Mouse (Mus musculus) lung, postnatal 0 days (tissue): ENCODE data around the gene Socs7. TPM values are rescaled to one million over a fixed set of nuclear protein-coding genes. Genes with fewer than 3 reads are reported as not detected.

ENCODE experiments used
- ATAC-seq: fragments of 200-750 bp; cut with Nextera tagmentation; 2 replicates; pipeline ENCODE4 v1.8.0; 2017; ENCODE audit warnings: moderate library complexity
- DNase-seq: peaks from one replicate; pipeline ENCODE4 v3.0.0-alpha.2; 2016; ENCODE audit warnings: low spot score
- H3K27ac ChIP-seq: fragments of 300-500 bp; sonication (generic); 2 replicates; pipeline ENCODE4 v1.5.1; 2014; ENCODE audit warnings: antibody characterized with exemption, mild to moderate bottlenecking, low read length, mixed read lengths
- H3K27me3 ChIP-seq: fragments of 300-500 bp; sonication (generic); replicated peaks from 2 replicates; pipeline ENCODE4 v1.6.1; 2014; ENCODE audit warnings: low read length, mixed read lengths; ENCODE audit not compliant: insufficient read depth
- H3K36me3 ChIP-seq: fragments of 300-500 bp; sonication (generic); 2 replicates; pipeline ENCODE4 v1.6.1; 2014; ENCODE audit warnings: low read length, mixed read lengths; ENCODE audit not compliant: insufficient read depth
- H3K4me1 ChIP-seq: fragments of 300-500 bp; sonication (generic); 2 replicates; pipeline ENCODE4 v1.6.1; 2014; ENCODE audit warnings: antibody characterized with exemption, low read depth, low read length, mixed read lengths; ENCODE audit not compliant: insufficient read depth
- H3K4me2 ChIP-seq: fragments of 300-500 bp; sonication (generic); replicated peaks from 2 replicates; pipeline ENCODE4 v1.6.1; 2014; ENCODE audit warnings: low read depth, mild to moderate bottlenecking, low read length, moderate library complexity, mixed read lengths
- H3K4me3 ChIP-seq: fragments of 300-500 bp; sonication (generic); 2 replicates; pipeline ENCODE4 v1.5.1; 2014; ENCODE audit warnings: low read depth, low read length
- H3K9ac ChIP-seq: fragments of 300-500 bp; sonication (generic); replicated peaks from 2 replicates; pipeline ENCODE4 v1.6.1; 2014; ENCODE audit warnings: low read depth, mild to moderate bottlenecking
- H3K9me3 ChIP-seq: fragments of 300-500 bp; sonication (generic); 2 replicates; pipeline ENCODE4 v1.6.1; 2016; ENCODE audit warnings: low read length, mixed read lengths
- CTCF ChIP-seq: IDR thresholded peaks from 2 replicates; pipeline ENCODE4 v1.5.1; 2016; ENCODE audit warnings: antibody characterized with exemption, mild to moderate bottlenecking
- EP300 ChIP-seq: IDR thresholded peaks from 2 replicates; pipeline ENCODE4 v1.6.1; 2016; ENCODE audit warnings: antibody characterized with exemption, mild to moderate bottlenecking, control low read depth
- WGBS: fragments of 180-500 bp; shearing (Covaris S2); extraction: QIAGEN DNeasy Blood & Tissue Kit; methylation state at CpG from one replicate; pipeline ENCODE4 v1.1.7; 2014; 5-methylcytosine and 5-hydroxymethylcytosine counted together
- polyA plus RNA-seq: library from polyadenylated mRNA; unstranded; fragments of >200 nt; fragmentation: Nextera tagmentation; extraction: Ambion mirVana; gene quantifications from 2 replicates; pipeline ENCODE4 v1.2.1, GENCODE M21; 2015

Socs7 gene
- polyA plus RNA-seq, 1 experiment from 2014 or later, result 2.4 TPM

GRCm38 (mm10) chr11:97401082-97401481, 38.7 kb downstream of the Socs7 start:
- H3K27ac ChIP-seq, result no peak overlapping the region
- no peaks in the 10 kb centered on the region for H3K27me3 ChIP-seq
- no peak overlapping the region for H3K4me2 ChIP-seq
- H3K4me1 ChIP-seq, result peaks cover 12% of the 10 kb centered on the region; the same call in 1 of the 2 replicates
- DNase-seq (peak; percentile 29), ATAC-seq (no peak)
- no peak overlapping the region for H3K9ac ChIP-seq
- 20% methylated on average over 6 of the region's 6 CpGs for WGBS
- H3K9me3 ChIP-seq, result no peaks in the 10 kb centered on the region
- TF ChIP-seq EP300 (no peak), CTCF (no peak)
- 0 out of 2 replicates have a peak, but pooled peaks cover 3% of the 10 kb centered on the region for H3K36me3 ChIP-seq
- H3K4me3 ChIP-seq, result no peak overlapping the region

DNA sequence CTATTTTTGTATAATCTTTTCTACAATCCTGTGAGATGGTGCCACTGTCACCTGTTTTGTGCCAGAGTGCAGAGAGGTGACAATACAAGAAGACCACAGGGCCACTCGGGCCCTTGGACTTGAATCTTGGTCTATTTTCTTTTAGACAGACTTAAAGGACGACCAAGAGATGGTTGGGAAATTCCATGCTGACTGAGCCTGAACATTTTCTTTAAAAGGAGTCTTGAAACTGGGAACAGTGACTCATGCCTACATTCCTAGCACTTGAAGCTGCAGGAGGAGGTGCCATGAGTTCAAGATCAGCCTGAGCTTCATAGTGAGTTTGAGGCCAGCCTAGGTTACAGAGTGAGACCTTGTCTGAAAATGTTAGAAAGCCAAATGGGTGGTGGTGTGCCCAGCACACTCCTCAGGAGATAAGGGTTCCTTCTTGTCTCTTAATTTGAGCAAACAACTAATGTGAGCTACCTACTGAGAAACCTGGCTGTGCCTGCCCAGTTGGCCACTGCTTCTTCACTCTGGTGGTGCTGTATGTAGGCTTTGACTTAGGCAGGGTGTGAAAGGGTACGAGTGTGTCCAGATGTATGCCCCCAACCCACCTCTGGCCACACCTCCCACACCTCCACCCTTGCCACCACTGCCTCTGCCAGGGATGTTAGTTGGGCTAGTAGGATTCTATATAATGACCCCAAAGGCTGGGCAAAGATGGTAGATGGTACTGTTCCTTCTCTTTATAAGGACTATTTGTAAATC, 39.5 kb downstream of the Socs7 start:
- ATAC-seq (no peak), DNase-seq (peak; percentile 59)
- Histone ChIP-seq H3K4me3 (no peak overlapping the region), H3K27me3 (no peaks in the 10 kb centered on the region), H3K27ac (no peak overlapping the region), H3K36me3 (no peaks in the 10 kb centered on the region), H3K9ac (no peak overlapping the region), H3K4me1 (peaks cover 12% of the 10 kb centered on the region; the same call in 1 of the 2 replicates), H3K9me3 (no peaks in the 10 kb centered on the region), H3K4me2 (no peak overlapping the region)
- no peak for TF ChIP-seq EP300
- no peak for TF ChIP-seq CTCF
- WGBS, result 60% methylated on average over 3 of the region's 3 CpGs

- Histone ChIP-seq H3K4me3 (no peak overlapping the region), H3K9me3 (no peaks in the 10 kb centered on the region), H3K27ac (no peak overlapping the region), H3K4me1 (peaks cover 12% of the 10 kb centered on the region; the same call in 1 of the 2 replicates), H3K36me3 (no peaks in the 10 kb centered on the region), H3K27me3 (no peaks in the 10 kb centered on the region), H3K4me2 (no peak overlapping the region), H3K9ac (no peak overlapping the region)
- no peak for ATAC-seq
- no peak for DNase-seq
- TF ChIP-seq EP300 (no peak), CTCF (no peak)
- WGBS, result 33% methylated on average over 2 of the region's 2 CpGs
These were observed 40.4 kb downstream of the Socs7 start for GRCm38 (mm10) chr11:97402746-97403145.

GRCm38 (mm10) chr11:97403614-97404183, 41.3 kb downstream of the Socs7 start:
- 41% methylated on average over 8 of the region's 8 CpGs for WGBS
- TF ChIP-seq CTCF (no peak), EP300 (no peak)
- Histone ChIP-seq H3K36me3 (no peaks in the 10 kb centered on the region), H3K4me3 (no peak overlapping the region), H3K4me1 (peaks cover 12% of the 10 kb centered on the region; the same call in 1 of the 2 replicates), H3K27me3 (no peaks in the 10 kb centered on the region), H3K9me3 (no peaks in the 10 kb centered on the region), H3K27ac (no peak overlapping the region), H3K9ac (no peak overlapping the region), H3K4me2 (peak overlapping the region; percentile 94)
- DNase-seq (no peak), ATAC-seq (no peak)

DNA sequence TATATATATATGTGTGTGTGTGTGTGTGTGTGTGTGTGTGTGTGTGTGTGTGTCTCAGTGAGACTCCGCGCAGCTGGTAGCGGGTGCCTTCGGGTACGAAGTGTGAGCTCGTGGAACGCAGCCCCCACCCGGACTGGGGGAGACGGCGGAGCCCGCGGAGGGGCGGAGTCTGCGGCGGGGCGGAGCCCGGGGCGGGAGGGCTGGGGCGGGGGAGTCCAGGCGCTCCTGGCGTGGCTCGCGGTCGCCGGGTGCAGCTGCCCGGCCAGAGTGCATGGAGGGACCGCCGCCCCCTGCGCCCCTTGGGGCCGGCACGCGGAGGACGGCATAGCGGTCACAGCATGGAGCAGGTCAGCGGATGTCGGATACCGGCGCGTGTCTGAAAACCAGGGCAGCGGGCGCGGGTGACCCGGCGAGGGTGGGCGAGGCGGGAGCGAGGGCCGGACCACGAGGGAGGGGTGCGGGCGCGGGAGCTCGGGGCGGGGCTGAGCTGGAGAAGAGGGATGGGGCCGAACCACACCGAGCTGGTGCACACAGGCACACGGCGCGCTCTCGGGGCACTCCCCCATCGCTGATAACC, 41.9 kb downstream of the Socs7 start:
- Histone ChIP-seq H3K4me3 (peak overlapping the region; percentile 40), H3K27ac (no peak overlapping the region), H3K9ac (0 out of 2 replicates have a peak overlapping the region, but pooled peaks have one; percentile 3), H3K4me1 (peaks cover 12% of the 10 kb centered on the region; the same call in 1 of the 2 replicates), H3K4me2 (peak overlapping the region; percentile 94), H3K36me3 (no peaks in the 10 kb centered on the region), H3K27me3 (no peaks in the 10 kb centered on the region), H3K9me3 (no peaks in the 10 kb centered on the region)
- ATAC-seq (peak; percentile 46), DNase-seq (peak; percentile 64)
- WGBS, result 4% methylated on average over 26 of the region's 61 CpGs
- TF ChIP-seq EP300 (no peak), CTCF (0 out of 2 replicates have a peak, but pooled peaks have one; percentile 1)

- DNase-seq (peak; percentile 50), ATAC-seq (peak; percentile 15; the same call in 1 of the 2 replicates)
- Histone ChIP-seq H3K27me3 (no peaks in the 10 kb centered on the region), H3K4me3 (peak overlapping the region; percentile 40), H3K4me1 (peaks cover 12% of the 10 kb centered on the region; the same call in 1 of the 2 replicates), H3K9me3 (no peaks in the 10 kb centered on the region), H3K9ac (0 out of 2 replicates have a peak overlapping the region, but pooled peaks have one; percentile 3), H3K27ac (no peak overlapping the region), H3K36me3 (no peaks in the 10 kb centered on the region), H3K4me2 (peak overlapping the region; percentile 94)
- 2% methylated on average over 11 of the region's 11 CpGs for WGBS
- TF ChIP-seq EP300, result no peak
- TF ChIP-seq CTCF, result no peak
These were observed 42.4 kb downstream of the Socs7 start for GRCm38 (mm10) chr11:97404761-97405190.
